Mouse (Mus musculus) intestine, embryonic 15.5 days (tissue): Measurements from ENCODE around the gene Iqschfp. TPM values are rescaled to one million over a fixed set of nuclear protein-coding genes. Genes with fewer than 3 reads are reported as not detected.

Experiments used
- polyA plus RNA-seq: library from polyadenylated mRNA; unstranded; fragments of >200 nt; fragmentation: Nextera tagmentation; extraction: Ambion mirVana; gene quantifications from 2 replicates; pipeline ENCODE4 v1.2.1, GENCODE M21; 2015

The Iqschfp gene
- polyA plus RNA-seq, 1 experiment from 2014 or later, result not detected

Other genes with a start within 250 kb of the Iqschfp start
- not detected in 2 replicates for gene Iqcj, start within 50 bp of the Iqschfp start, polyA plus RNA-seq
- 42.4 and 53.6 TPM in 2 replicates for gene Schip1, start 172.6 kb downstream of the Iqschfp start, polyA plus RNA-seq